Mouse (Mus musculus) testis, adult 2 months (tissue): ENCODE data around the gene Atp8a2. TPM values are rescaled to one million over a fixed set of nuclear protein-coding genes. Genes with fewer than 3 reads are reported as not detected.

ENCODE experiments used
- H3K27ac ChIP-seq: fragments of 200-500 bp; 2 replicates; pipeline ENCODE4 v1.5.1; 2012; ENCODE audit warnings: low read depth, low read length; ENCODE audit not compliant: control insufficient read depth, insufficient read depth
- H3K27me3 ChIP-seq: fragments of 200-500 bp; 2 replicates; pipeline ENCODE4 v1.6.1; 2012; ENCODE audit warnings: mild to moderate bottlenecking, low read length, moderate library complexity; ENCODE audit not compliant: control insufficient read depth, insufficient read depth
- H3K36me3 ChIP-seq: fragments of 200-500 bp; 2 replicates; pipeline ENCODE4 v1.6.1; 2012; ENCODE audit warnings: mild to moderate bottlenecking, low read length; ENCODE audit not compliant: control insufficient read depth, insufficient read depth
- H3K4me1 ChIP-seq: fragments of 200-500 bp; 2 replicates; pipeline ENCODE4 v1.6.1; 2012; ENCODE audit warnings: low read length; ENCODE audit not compliant: control insufficient read depth, insufficient read depth
- H3K4me3 ChIP-seq: fragments of 200-500 bp; 2 replicates; pipeline ENCODE4 v1.5.1; 2012; ENCODE audit warnings: low read depth, mild to moderate bottlenecking, low read length, moderate library complexity, mixed read lengths; ENCODE audit not compliant: control insufficient read depth
- CTCF ChIP-seq: fragments of 200-500 bp; IDR thresholded peaks from 2 replicates; pipeline ENCODE4 v1.5.1; 2012; ENCODE audit warnings: low read depth, mild to moderate bottlenecking, inconsistent platforms, low read length, moderate library complexity; ENCODE audit not compliant: control insufficient read depth, insufficient read depth, insufficient replicate concordance
- POLR2A ChIP-seq: fragments of 200-500 bp; IDR thresholded peaks from 2 replicates; pipeline ENCODE4 v1.6.1; 2012; ENCODE audit warnings: low read depth, mild to moderate bottlenecking, inconsistent platforms, low read length, moderate library complexity; ENCODE audit not compliant: control insufficient read depth
- polyA plus RNA-seq: library from polyadenylated mRNA; depleted of rRNA; stranded (reverse); fragments of >200 nt; gene quantifications from 2 replicates; pipeline ENCODE4 v1.2.3, GENCODE M21; 2012

The Atp8a2 gene
- polyA plus RNA-seq, 1 experiment: 18.8 TPM

DNA sequence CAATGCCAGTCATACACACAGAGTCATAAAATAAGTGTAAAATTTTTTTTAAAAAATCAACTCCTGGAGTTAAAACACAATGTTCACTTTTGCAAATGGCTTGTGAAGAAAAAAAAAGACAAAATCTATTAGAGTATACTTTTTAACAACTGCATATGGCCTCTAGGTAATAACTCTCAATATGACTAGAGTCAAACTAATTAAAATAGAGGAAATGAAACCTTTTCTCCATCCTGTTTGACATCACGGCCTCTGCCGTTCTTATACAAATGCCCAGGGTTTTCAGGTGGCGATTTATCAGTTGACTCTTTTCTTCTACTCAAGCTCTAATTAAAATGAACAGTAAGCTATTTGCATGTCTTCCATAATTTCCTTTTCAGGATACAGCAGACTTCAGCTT, 209.0 kb downstream of the Atp8a2 start:
- no peak overlapping the region for H3K27ac ChIP-seq
- no peak overlapping the region for H3K4me3 ChIP-seq
- no peaks in the 10 kb centered on the region for H3K36me3 ChIP-seq
- TF ChIP-seq POLR2A (no peak), CTCF (no peak)
- H3K4me1 ChIP-seq: no peaks in the 10 kb centered on the region
- H3K27me3 ChIP-seq: no peaks in the 10 kb centered on the region

DNA sequence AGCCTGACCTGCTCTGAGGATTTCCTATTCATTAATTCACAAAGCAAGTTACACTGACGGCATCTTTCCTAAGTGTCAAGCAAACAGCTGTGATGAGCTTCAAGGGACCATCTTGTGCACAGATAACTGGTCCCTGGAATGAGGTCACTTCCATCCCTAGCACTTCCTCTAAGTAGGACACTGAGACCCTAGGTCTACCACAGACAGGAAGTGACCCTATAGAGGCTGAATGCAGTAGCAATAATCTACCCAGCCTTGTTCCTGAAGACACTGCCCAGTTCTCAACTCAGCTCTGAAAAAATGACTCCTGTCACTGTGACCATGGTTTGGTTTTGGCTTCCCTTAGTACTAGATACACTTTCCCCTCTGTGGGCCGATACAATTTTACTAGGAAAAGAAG, 219.0 kb downstream of the Atp8a2 start:
- no peaks in the 10 kb centered on the region for H3K4me1 ChIP-seq

DNA sequence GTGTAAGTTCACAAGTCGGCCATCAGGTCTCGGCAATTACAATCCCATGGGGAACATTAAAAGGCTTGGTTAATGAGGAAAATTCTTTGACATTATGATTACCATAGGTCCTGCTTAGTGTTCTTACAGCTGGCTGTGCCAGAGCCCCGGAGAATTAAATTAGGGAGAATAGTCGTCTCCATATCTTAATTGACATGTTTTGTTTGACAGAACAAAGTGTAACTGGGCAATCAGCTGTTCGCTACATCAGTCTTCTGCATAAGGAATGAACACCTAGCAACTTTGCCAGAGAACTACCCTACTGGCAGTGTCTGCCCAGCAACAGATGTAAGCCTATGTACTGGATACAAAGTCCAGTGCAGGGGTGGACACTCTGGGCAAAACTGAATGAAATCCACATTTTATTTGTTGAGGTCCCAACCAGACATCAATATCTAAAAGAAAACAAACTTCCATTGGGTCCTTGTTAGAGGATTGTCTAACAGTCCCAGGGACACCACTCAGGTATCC, 225.7 kb downstream of the Atp8a2 start:
- Histone ChIP-seq H3K36me3 (no peaks in the 10 kb centered on the region), H3K27ac (no peak overlapping the region), H3K4me3 (no peak overlapping the region), H3K4me1 (no peaks in the 10 kb centered on the region), H3K27me3 (no peaks in the 10 kb centered on the region)
- TF ChIP-seq POLR2A: no peak
- TF ChIP-seq CTCF: no peak

More for the DNA sequence above, 219.0 kb downstream of the Atp8a2 start:
- TF ChIP-seq CTCF: no peak
- TF ChIP-seq POLR2A: no peak
- Histone ChIP-seq H3K27ac (no peak overlapping the region), H3K27me3 (no peaks in the 10 kb centered on the region), H3K36me3 (no peaks in the 10 kb centered on the region), H3K4me3 (no peak overlapping the region)

DNA sequence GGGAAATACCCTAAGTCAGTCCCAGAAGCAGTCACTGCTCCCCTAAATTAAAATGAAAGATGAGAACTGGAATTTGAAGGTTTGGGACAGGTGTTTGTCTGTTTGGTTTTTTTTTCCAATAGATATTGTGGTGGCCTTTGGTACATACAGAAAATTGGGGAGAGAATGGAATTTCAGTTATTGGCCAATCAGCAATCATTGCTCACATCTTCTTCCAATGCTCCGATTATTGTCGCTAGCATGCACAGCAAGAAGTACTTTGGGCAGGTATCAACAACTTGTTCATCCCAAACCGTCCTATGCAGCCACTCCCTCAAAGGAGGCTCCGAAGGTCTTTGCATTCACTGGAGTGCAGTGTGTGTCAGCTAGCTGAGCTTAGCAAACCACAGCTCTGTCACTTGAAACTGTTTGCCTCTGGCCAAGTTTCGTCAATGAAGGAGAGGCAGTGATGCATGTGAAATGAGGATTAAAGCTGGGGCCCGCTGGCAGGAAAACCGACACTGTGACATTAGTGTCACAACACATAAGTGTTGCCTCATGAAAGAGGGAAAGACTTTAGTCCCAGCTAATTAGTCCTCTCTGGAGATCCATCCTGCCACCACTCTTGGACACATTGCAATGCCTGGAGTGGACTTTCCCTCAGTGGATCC, 227.4 kb downstream of the Atp8a2 start:
- Histone ChIP-seq H3K4me3 (no peak overlapping the region), H3K36me3 (no peaks in the 10 kb centered on the region), H3K27ac (no peak overlapping the region), H3K27me3 (no peaks in the 10 kb centered on the region), H3K4me1 (no peaks in the 10 kb centered on the region)
- TF ChIP-seq CTCF: no peak
- no peak for TF ChIP-seq POLR2A

DNA sequence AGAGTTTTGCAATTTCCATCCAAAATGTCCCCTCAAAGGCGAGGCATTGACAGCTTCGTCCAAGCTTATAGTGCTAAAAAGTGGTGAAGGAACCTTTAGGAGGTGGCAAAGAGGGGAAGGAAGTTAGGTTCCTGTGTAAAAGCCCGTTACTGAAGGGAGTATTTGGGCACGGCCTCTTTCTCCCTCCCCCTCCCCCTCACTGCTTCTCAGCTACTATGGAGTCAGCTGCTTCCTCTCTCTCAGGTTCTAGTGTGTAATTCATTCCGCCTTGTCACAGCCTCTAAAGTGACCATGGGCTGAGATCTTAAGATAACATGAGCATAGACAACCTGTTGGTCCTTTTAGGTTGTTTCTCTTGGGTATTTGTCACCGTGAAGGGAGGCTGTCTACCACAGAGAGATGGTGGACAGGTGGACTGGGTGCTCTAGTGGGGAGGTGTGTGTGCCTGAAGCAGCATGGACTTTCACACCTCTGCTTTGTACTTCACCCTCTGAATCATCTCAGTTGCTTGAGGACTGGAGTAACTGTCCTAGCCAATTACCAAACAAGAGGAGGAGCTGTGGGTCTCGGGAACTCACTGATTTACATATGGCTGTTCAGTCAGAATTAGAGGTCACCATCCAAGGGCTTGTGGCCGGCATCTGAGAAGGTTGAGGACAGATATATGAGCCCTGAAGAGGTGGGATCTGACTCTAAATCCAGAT, 229.0 kb downstream of the Atp8a2 start:
- H3K36me3 ChIP-seq: no peaks in the 10 kb centered on the region
- H3K4me3 ChIP-seq: no peak overlapping the region
- no peaks in the 10 kb centered on the region for H3K4me1 ChIP-seq
- no peaks in the 10 kb centered on the region for H3K27me3 ChIP-seq
- H3K27ac ChIP-seq: no peak overlapping the region
- TF ChIP-seq CTCF: no peak
- no peak for TF ChIP-seq POLR2A

DNA sequence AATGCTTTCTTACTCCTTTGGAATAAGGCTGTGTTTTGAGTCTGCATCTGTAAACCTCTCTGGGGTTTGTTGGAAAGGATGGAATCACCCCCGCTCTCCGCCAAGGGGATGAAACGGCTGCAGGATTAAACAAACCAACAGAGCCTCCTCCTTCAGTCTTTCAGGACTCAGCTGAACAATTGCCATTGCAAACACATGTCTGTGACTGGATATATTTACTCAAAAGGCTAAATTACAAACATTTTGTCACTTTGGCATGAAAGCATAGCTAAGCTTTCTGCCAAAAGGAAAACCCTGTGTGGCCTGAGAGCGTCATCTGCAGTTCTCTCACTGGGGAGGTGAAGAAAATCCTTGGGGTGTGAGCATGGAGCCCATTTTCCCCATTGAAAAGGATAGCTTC, 230.0 kb downstream of the Atp8a2 start:
- Histone ChIP-seq H3K27ac (no peak overlapping the region), H3K36me3 (no peaks in the 10 kb centered on the region), H3K4me3 (no peak overlapping the region), H3K4me1 (no peaks in the 10 kb centered on the region), H3K27me3 (no peaks in the 10 kb centered on the region)
- TF ChIP-seq CTCF (no peak), POLR2A (no peak)

DNA sequence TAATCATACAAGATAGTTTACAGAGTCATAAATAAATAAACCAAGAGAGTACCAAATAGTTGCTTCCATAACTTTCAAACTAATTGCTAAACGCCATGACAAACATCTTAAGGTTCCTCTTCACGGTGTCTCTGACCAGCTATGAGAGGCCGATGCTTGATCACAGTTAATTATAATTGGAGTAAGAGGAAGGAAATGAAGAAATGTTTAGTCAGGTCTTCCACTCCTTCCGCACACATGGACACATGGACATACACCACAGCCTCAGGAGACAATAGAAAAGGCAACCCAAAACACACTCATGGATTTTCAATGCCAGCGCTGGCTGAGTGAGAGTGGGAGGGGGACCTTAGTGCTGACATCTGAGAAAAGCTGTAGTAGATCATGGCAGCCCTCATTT, 232.4 kb downstream of the Atp8a2 start:
- no peak for TF ChIP-seq POLR2A
- no peak for TF ChIP-seq CTCF
- Histone ChIP-seq H3K4me3 (no peak overlapping the region), H3K27me3 (no peaks in the 10 kb centered on the region), H3K27ac (no peak overlapping the region), H3K36me3 (no peaks in the 10 kb centered on the region), H3K4me1 (no peaks in the 10 kb centered on the region)
